ENCODE assay signal across 10 mouse cellular contexts in genomic region chr14:32894341-32894853, GRCm38 (mm10). TPM values are rescaled to one million over a fixed set of nuclear protein-coding genes. Genes with fewer than 3 reads are reported as not detected.
DNase-seq lines count a peak whose midpoint lies in the region; ATAC-seq lines count a peak whose summit lies in the region.
"Had no signal": no experiment of that assay in that cellular context is flagged by ENCODE, and none has a peak within 500 bp of the region (broad histone marks: within the 10 kb centered on the region; RNA-seq: fewer than 3 reads in every experiment).

No protein-coding gene starts in this region.

- no peak overlapping the region for H3K4me2 ChIP-seq in midbrain, embryonic 11.5 days
- H3K4me2 ChIP-seq: embryonic facial prominence, embryonic 12.5 days; stomach, embryonic 15.5 days had no signal

- peak; percentile 54 for DNase-seq in ovary, postnatal 36 days (ENCODE audit: low spot score)
- DNase-seq in ovary, postnatal 14 days (ENCODE audit: low spot score) = no peak
- peak; percentile 64 to 67 for DNase-seq in cerebellum, postnatal 14 days
- DNase-seq in heart, postnatal 36 days = peak; percentile 63 to 79
- DNase-seq in urinary bladder, postnatal 36 days (ENCODE audit: low spot score in 2 of 2) = peak; percentile 11 to 51
- no peak for DNase-seq in left cerebral cortex, adult 8-10 months (ENCODE audit: low spot score in 2 of 2)
- no peak for DNase-seq in midbrain, embryonic 11.5 days (ENCODE audit: low spot score, missing footprints)

- WGBS in midbrain, embryonic 11.5 days = 84% methylated on average over 4 of the region's 4 CpGs

- no peak overlapping the region for H3K9ac ChIP-seq in midbrain, embryonic 11.5 days (ENCODE audit: low read length)
- H3K9ac ChIP-seq: embryonic facial prominence, embryonic 12.5 days; stomach, embryonic 15.5 days had no signal

- intact Hi-C loops in heart, postnatal 36 days (cut with DNase I) = loop anchor here (5.0 to 10.0 kb wide), 2 partner anchors 63 to 210 kb away; partner anchors contain the start of gene 3425401B19Rik

- H3K4me3 ChIP-seq in midbrain, embryonic 11.5 days (ENCODE audit: low read depth, low read length) = no peak overlapping the region
- H3K4me3 ChIP-seq: embryonic facial prominence, embryonic 12.5 days; myocyte; stomach, embryonic 15.5 days had no signal

- peaks cover 1% of the 10 kb centered on the region for H3K4me1 ChIP-seq in midbrain, embryonic 11.5 days (ENCODE audit: control insufficient read depth, insufficient read depth, low read length)
- H3K4me1 ChIP-seq: stomach, embryonic 15.5 days had no signal

- no peaks in the 10 kb centered on the region for H3K36me3 ChIP-seq in midbrain, embryonic 11.5 days (ENCODE audit: control insufficient read depth, insufficient read depth, low read length)
- H3K36me3 ChIP-seq: embryonic facial prominence, embryonic 12.5 days; stomach, embryonic 15.5 days had no signal

- H3K27ac ChIP-seq in midbrain, embryonic 11.5 days (ENCODE audit: low read depth, low read length) = no peak overlapping the region
- H3K27ac ChIP-seq: embryonic facial prominence, embryonic 12.5 days; stomach, embryonic 15.5 days had no signal

- ATAC-seq in midbrain, embryonic 11.5 days (ENCODE audit: low FRiP score) = no peak

- no peaks in the 10 kb centered on the region for H3K27me3 ChIP-seq in midbrain, embryonic 11.5 days (ENCODE audit: control insufficient read depth, insufficient read depth, low read length)
- H3K27me3 ChIP-seq: embryonic facial prominence, embryonic 12.5 days; stomach, embryonic 15.5 days had no signal

- H3K9me3 ChIP-seq in midbrain, embryonic 11.5 days (ENCODE audit: control insufficient read depth, low read length) = no peaks in the 10 kb centered on the region
- H3K9me3 ChIP-seq: embryonic facial prominence, embryonic 12.5 days; stomach, embryonic 15.5 days had no signal

RNA-seq across cellular contexts. Expression of gene Vstm4, which starts 37.8 kb away (rescaled TPM):
- total RNA-seq in heart, postnatal 36 days (2021) = 10 to 100 TPM in 1 of 2 experiments, 1 to 10 TPM in 1; 7.0 to 10.2 TPM
- total RNA-seq in left cerebral cortex, adult 8-10 months (2022) = 1 to 10 TPM; 2.9 to 4.2 (median 3.2) TPM
- 4.5 and 4.6 TPM in 2 replicates for polyA plus RNA-seq in midbrain, embryonic 11.5 days (2014; fragmentation: Nextera tagmentation; extraction: Ambion mirVana)
- polyA plus RNA-seq: myocyte had no signal

Comparison
In these comparisons a context has a peak if more than half of its experiments do, and no peak if none do; other contexts are left out.
1. DNase-seq: peak in ovary, postnatal 36 days (single experiment), cerebellum, postnatal 14 days (2 of 2), heart, postnatal 36 days (2 of 2) and urinary bladder, postnatal 36 days (2 of 2); none in ovary, postnatal 14 days (single experiment), left cerebral cortex, adult 8-10 months (0 of 2) and midbrain, embryonic 11.5 days (single experiment).